Mouse (Mus musculus) ES-Bruce4 (cell line): Measurements from ENCODE around the gene Plekha5.

Experiments used
- CTCF ChIP-seq: IDR thresholded peaks from one replicate; pipeline ENCODE4 v1.8.1; 2011; ENCODE audit warnings: low read depth, low read length
- EP300 ChIP-seq: IDR thresholded peaks from 2 replicates; pipeline ENCODE4 v1.6.1; 2011; ENCODE audit warnings: low read depth, low read length; ENCODE audit not compliant: insufficient read depth
- POLR2A ChIP-seq: IDR thresholded peaks from one replicate; pipeline ENCODE4 v1.8.1; 2011; ENCODE audit warnings: low read length; ENCODE audit not compliant: insufficient read depth

- TF ChIP-seq CTCF (no peak), POLR2A (no peak), EP300 (no peak)
Observed at GRCm38 (mm10) chr6:140396687-140397086, 27.2 kb upstream of the Plekha5 start.
